Mouse (Mus musculus): ENCODE results near the gene Kcnh1. TPM values are rescaled to one million over a fixed set of nuclear protein-coding genes. Genes with fewer than 3 reads are reported as not detected.

The Kcnh1 gene
- polyA plus RNA-seq, 1 experiment from 2014 or later, result 3.5 TPM

DNA sequence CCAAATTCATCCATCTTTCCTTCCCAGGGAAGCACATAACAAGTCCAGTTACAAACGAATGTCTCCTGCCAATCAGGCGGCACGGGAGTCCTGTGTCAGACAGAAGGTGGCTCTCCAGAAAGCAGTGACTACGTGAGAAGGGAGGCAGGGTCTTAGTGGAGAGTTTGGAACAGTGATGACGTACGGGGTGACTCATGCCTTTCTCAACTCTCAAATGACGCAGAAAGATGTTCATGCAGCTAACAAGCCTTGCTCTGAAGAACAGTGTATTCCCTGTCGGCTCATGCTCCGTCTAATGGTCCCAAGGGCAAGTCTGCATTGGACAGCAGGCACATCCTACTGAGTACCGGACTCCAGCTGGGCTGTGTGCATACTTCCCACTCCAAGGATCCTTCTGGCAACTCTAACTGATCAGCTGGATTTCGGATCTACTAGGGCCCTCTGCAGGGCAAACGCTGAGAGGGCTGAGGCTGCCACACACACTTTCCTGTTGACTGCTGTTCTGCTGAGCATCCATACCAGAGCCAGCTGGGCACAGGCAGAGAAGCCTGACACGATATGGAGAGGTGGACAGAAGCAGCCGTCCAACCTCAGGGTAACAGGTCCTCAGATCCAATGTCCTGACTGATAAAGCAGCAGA lies 335.3 kb downstream of the Kcnh1 start:
- ATAC-seq, result no peak
- WGBS, result 68% methylated on average over 14 of the region's 14 CpGs

DNA sequence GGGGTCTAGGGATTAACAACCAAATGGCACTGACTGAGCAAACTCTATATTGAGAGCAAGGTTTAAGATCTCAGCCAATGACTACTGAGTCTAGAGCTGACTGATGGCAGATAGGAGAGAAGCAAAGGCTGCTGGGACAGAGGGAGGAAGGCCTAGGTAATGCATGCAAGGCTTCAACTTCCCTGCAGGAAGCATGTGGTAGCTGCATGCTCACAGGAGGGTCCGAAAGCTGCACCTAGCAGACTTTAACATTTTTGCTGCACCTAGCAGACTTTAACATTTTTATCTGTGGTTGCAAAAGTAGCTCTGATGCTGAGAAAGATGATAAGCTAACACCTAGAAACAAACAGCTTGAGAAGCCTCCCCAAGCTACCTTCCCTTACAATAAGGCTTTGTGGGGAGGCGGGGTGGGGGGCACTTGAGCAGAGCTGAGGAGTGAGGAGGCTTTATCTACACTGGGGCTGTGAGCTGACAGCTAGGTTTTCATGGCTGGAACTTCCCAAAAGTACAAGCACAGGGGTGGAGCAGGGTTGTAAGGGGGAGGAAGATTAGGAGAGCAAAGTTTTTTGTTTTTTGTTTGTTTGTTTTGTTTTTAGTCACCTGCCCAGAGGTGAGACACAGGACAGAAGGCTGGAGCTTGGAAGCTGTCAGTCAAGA lies 341.0 kb downstream of the Kcnh1 start:
- Histone ChIP-seq H3K27ac (ENCODE audit: low read depth, low read length) (no peak overlapping the region), H3K4me2 (ENCODE audit: low read length) (no peak overlapping the region), H3K4me3 (ENCODE audit: low read length) (no peak overlapping the region), H3K27me3 (replicated peaks; ENCODE audit: control insufficient read depth, insufficient read depth, low read length) (no peaks in the 10 kb centered on the region), H3K36me3 (ENCODE audit: control insufficient read depth, insufficient read depth, low read length) (no peaks in the 10 kb centered on the region), H3K4me1 (ENCODE audit: control insufficient read depth, insufficient read depth, low read depth, low read length) (no peaks in the 10 kb centered on the region), H3K9ac (ENCODE audit: low read depth, low read length) (no peak overlapping the region), H3K9me3 (ENCODE audit: control insufficient read depth, low read length) (no peaks in the 10 kb centered on the region)
- ATAC-seq, result no peak
- 70% methylated on average over 2 of the region's 2 CpGs for WGBS

More for the DNA sequence above, 335.3 kb downstream of the Kcnh1 start:
- no peak overlapping the region for H3K4me3 ChIP-seq (ENCODE audit: low read length)
- no peaks in the 10 kb centered on the region for H3K36me3 ChIP-seq (ENCODE audit: control insufficient read depth, insufficient read depth, low read length)
- H3K27ac ChIP-seq (ENCODE audit: low read depth, low read length), result no peak overlapping the region
- no peaks in the 10 kb centered on the region for H3K27me3 ChIP-seq (replicated peaks; ENCODE audit: control insufficient read depth, insufficient read depth, low read length)
- H3K4me1 ChIP-seq (ENCODE audit: control insufficient read depth, insufficient read depth, low read depth, low read length), result peaks cover 10% of the 10 kb centered on the region
- no peak overlapping the region for H3K9ac ChIP-seq (ENCODE audit: low read depth, low read length)
- no peaks in the 10 kb centered on the region for H3K9me3 ChIP-seq (ENCODE audit: control insufficient read depth, low read length)
- no peak overlapping the region for H3K4me2 ChIP-seq (ENCODE audit: low read length)

DNA sequence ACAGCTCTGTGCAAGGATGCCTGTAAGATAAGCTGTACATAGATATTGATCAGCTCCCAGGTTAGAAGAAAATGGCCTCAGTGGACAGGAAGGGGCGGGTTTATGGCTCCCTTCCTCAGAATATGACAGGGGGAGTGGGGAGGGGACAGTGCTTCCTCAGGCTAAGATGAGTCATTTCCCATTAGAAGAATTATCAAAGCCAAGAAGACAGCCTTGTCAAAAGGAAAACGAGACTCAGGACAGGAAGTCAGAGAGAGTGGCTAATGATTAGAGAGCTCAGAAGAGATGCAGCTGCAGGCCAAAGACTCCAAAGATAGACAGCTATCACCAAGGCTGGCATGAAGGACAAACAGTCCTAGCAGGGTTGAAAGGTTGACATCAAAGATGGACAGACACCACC lies 341.6 kb downstream of the Kcnh1 start:
- Histone ChIP-seq H3K36me3 (ENCODE audit: control insufficient read depth, insufficient read depth, low read length) (no peaks in the 10 kb centered on the region), H3K9me3 (ENCODE audit: control insufficient read depth, low read length) (no peaks in the 10 kb centered on the region), H3K4me3 (ENCODE audit: low read length) (no peak overlapping the region), H3K27me3 (replicated peaks; ENCODE audit: control insufficient read depth, insufficient read depth, low read length) (no peaks in the 10 kb centered on the region), H3K27ac (ENCODE audit: low read depth, low read length) (no peak overlapping the region), H3K9ac (ENCODE audit: low read depth, low read length) (no peak overlapping the region), H3K4me2 (ENCODE audit: low read length) (no peak overlapping the region), H3K4me1 (ENCODE audit: control insufficient read depth, insufficient read depth, low read depth, low read length) (no peaks in the 10 kb centered on the region)
- ATAC-seq, result no peak
- WGBS, result 77% methylated on average over 2 of the region's 2 CpGs

DNA sequence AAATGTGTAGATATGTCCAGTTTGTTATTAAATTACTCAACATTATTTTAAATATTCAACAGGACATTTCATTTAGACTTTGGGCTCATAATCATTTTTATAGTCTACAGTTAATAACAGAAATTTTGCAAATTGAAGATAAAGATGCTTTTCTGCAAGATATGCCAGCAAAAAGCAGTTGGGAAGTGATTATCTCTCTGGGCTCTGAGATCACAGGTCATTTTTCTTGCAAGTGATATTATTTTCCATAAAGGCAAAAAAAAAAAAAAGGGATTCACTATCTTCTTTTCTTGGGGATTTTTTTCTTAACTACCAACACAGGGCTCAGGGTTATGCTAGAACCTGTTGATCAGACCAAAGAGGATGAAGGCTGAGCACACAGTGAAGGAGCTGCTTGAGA lies 342.4 kb downstream of the Kcnh1 start:
- H3K36me3 ChIP-seq (ENCODE audit: control insufficient read depth, insufficient read depth, low read length), result no peaks in the 10 kb centered on the region
- no peaks in the 10 kb centered on the region for H3K27me3 ChIP-seq (replicated peaks; ENCODE audit: control insufficient read depth, insufficient read depth, low read length)
- no peaks in the 10 kb centered on the region for H3K4me1 ChIP-seq (ENCODE audit: control insufficient read depth, insufficient read depth, low read depth, low read length)
- H3K9me3 ChIP-seq (ENCODE audit: control insufficient read depth, low read length), result no peaks in the 10 kb centered on the region
- H3K4me3 ChIP-seq (ENCODE audit: low read length), result no peak overlapping the region
- H3K9ac ChIP-seq (ENCODE audit: low read depth, low read length), result no peak overlapping the region
- H3K4me2 ChIP-seq (ENCODE audit: low read length), result no peak overlapping the region
- no peak overlapping the region for H3K27ac ChIP-seq (ENCODE audit: low read depth, low read length)
- ATAC-seq, result no peak

DNA sequence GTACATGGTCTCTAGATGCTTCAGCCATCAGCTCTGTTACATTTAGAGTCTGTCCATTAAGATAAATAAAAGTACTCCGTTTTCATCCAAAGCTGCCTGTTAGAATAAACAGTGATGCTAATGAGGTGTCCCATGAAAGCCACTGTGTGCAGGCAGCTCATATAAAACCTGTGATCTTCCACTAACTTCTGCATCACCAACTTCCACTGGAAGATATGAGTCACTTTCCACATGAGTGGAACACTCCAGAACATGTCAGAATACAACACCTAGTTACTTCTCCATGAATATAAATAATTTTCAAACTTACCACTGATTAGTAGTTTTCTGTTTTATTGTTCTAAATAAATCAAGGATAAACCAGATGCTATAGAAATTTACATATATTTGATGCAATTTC lies 345.9 kb downstream of the Kcnh1 start:
- no peaks in the 10 kb centered on the region for H3K27me3 ChIP-seq (replicated peaks; ENCODE audit: control insufficient read depth, insufficient read depth, low read length)
- H3K27ac ChIP-seq (ENCODE audit: low read depth, low read length), result no peak overlapping the region
- no peaks in the 10 kb centered on the region for H3K9me3 ChIP-seq (ENCODE audit: control insufficient read depth, low read length)
- H3K4me2 ChIP-seq (ENCODE audit: low read length), result no peak overlapping the region
- no peak for ATAC-seq
- H3K4me3 ChIP-seq (ENCODE audit: low read length), result no peak overlapping the region
- no peak overlapping the region for H3K9ac ChIP-seq (ENCODE audit: low read depth, low read length)
- H3K4me1 ChIP-seq (ENCODE audit: control insufficient read depth, insufficient read depth, low read depth, low read length), result no peaks in the 10 kb centered on the region
- H3K36me3 ChIP-seq (ENCODE audit: control insufficient read depth, insufficient read depth, low read length), result no peaks in the 10 kb centered on the region
- 66% methylated on average over 1 of the region's 1 CpGs for WGBS

DNA sequence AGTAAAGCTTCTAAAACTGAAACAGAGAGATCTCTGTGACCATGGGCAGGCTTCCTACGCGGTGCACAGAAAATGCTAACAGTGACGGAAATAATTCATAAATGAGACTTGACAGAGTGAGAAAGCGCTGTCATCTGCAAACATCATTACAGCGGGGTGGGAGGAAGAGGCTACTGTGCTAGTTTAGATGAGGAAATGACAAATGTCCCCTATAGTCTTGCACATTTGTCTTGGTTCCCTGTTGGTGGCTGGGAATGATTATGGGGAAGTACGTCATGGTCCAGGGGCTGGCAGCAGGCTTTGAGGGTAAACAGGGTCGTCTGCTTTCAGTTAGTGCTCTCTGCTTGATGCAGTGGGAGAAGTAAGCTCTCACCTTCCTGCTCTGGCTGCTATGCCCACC lies 346.6 kb downstream of the Kcnh1 start:
- no peak for ATAC-seq
- Histone ChIP-seq H3K9me3 (ENCODE audit: control insufficient read depth, low read length) (no peaks in the 10 kb centered on the region), H3K27ac (ENCODE audit: low read depth, low read length) (no peak overlapping the region)

DNA sequence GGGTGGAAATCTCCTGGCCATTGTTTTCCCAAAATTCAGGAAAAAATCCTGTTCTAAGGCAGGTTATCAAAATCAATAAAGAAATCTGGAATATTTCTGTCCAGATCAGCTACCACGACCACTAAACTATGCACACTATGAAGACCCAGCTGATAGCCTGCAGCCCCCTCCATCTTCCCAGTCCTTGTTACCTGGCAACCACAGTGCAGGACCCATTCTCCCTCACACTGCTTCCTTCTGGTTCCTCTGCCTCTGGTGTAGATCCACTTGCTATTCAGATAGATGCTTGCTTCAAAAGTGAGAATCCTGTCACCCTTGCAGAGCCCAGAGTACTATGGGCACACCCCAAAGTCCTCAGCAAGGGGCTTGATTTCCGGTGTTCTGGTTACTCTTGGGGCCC lies 351.5 kb downstream of the Kcnh1 start:
- Histone ChIP-seq H3K4me3 (ENCODE audit: low read length) (no peak overlapping the region), H3K4me1 (ENCODE audit: control insufficient read depth, insufficient read depth, low read depth, low read length) (peaks cover 2% of the 10 kb centered on the region; the same call in 1 of the 2 replicates), H3K27ac (ENCODE audit: low read depth, low read length) (no peak overlapping the region), H3K27me3 (replicated peaks; ENCODE audit: control insufficient read depth, insufficient read depth, low read length) (no peaks in the 10 kb centered on the region), H3K36me3 (ENCODE audit: control insufficient read depth, insufficient read depth, low read length) (no peaks in the 10 kb centered on the region), H3K9me3 (ENCODE audit: control insufficient read depth, low read length) (no peaks in the 10 kb centered on the region), H3K9ac (ENCODE audit: low read depth, low read length) (no peak overlapping the region), H3K4me2 (ENCODE audit: low read length) (no peak overlapping the region)
- WGBS, result 61% methylated on average over 2 of the region's 2 CpGs
- no peak for ATAC-seq

More for the DNA sequence above, 346.6 kb downstream of the Kcnh1 start:
- WGBS, result 66% methylated on average over 7 of the region's 7 CpGs
- Histone ChIP-seq H3K4me2 (ENCODE audit: low read length) (no peak overlapping the region), H3K4me3 (ENCODE audit: low read length) (no peak overlapping the region), H3K36me3 (ENCODE audit: control insufficient read depth, insufficient read depth, low read length) (no peaks in the 10 kb centered on the region), H3K27me3 (replicated peaks; ENCODE audit: control insufficient read depth, insufficient read depth, low read length) (no peaks in the 10 kb centered on the region), H3K4me1 (ENCODE audit: control insufficient read depth, insufficient read depth, low read depth, low read length) (no peaks in the 10 kb centered on the region), H3K9ac (ENCODE audit: low read depth, low read length) (no peak overlapping the region)

DNA sequence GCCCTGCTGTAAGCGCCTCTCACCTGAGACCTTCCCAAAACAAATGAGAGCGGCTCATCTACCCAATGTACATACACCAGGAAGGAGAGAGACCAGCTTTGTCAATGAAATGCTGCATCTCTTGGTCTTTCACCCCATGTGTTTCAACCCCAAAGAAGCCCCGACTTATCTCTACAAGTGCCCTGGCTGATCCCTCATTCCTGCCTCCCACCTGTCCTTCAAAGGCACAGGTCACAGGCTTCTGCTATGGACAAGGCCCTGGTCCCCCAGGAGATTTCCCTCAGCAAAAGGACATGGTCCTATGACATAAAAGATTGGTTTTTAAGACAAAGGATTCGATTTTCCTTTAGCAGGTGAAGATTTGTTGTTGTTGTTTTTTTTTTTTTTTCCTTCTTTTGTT lies 353.1 kb downstream of the Kcnh1 start:
- no peak overlapping the region for H3K4me3 ChIP-seq (ENCODE audit: low read length)
- peaks cover 2% of the 10 kb centered on the region; the same call in 1 of the 2 replicates for H3K4me1 ChIP-seq (ENCODE audit: control insufficient read depth, insufficient read depth, low read depth, low read length)
- no peak overlapping the region for H3K27ac ChIP-seq (ENCODE audit: low read depth, low read length)
- no peak overlapping the region for H3K4me2 ChIP-seq (ENCODE audit: low read length)
- H3K9me3 ChIP-seq (ENCODE audit: control insufficient read depth, low read length), result no peaks in the 10 kb centered on the region
- WGBS, result 89% methylated on average over 4 of the region's 4 CpGs
- no peaks in the 10 kb centered on the region for H3K36me3 ChIP-seq (ENCODE audit: control insufficient read depth, insufficient read depth, low read length)
- no peak overlapping the region for H3K9ac ChIP-seq (ENCODE audit: low read depth, low read length)
- no peaks in the 10 kb centered on the region for H3K27me3 ChIP-seq (replicated peaks; ENCODE audit: control insufficient read depth, insufficient read depth, low read length)
- ATAC-seq, result no peak

DNA sequence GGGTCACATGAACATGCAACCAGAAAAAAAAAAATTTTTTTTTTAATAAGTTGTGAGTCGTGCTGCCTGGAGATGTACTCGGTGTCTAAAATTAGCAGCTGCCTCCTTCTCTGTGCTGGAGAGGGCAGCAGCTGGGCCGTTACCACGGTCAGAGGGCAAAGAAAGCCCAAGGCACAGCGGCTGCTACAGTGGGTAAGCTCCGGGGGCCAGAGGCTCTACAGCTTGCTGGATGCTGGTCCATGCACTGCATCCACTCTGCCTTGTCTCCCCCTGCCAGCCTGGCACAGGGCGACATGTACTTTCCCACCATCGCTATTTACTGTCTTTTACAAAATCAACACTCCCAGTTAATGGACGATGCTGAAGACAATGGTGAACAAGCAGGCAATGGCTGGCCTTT lies 353.5 kb downstream of the Kcnh1 start:
- H3K4me3 ChIP-seq (ENCODE audit: low read length), result no peak overlapping the region
- no peak for ATAC-seq
- H3K4me2 ChIP-seq (ENCODE audit: low read length), result no peak overlapping the region
- no peak overlapping the region for H3K27ac ChIP-seq (ENCODE audit: low read depth, low read length)
- H3K9me3 ChIP-seq (ENCODE audit: control insufficient read depth, low read length), result no peaks in the 10 kb centered on the region
- H3K4me1 ChIP-seq (ENCODE audit: control insufficient read depth, insufficient read depth, low read depth, low read length), result peaks cover 2% of the 10 kb centered on the region; the same call in 1 of the 2 replicates
- WGBS, result 45% methylated on average over 9 of the region's 9 CpGs
- no peaks in the 10 kb centered on the region for H3K27me3 ChIP-seq (replicated peaks; ENCODE audit: control insufficient read depth, insufficient read depth, low read length)
- no peaks in the 10 kb centered on the region for H3K36me3 ChIP-seq (ENCODE audit: control insufficient read depth, insufficient read depth, low read length)
- no peak overlapping the region for H3K9ac ChIP-seq (ENCODE audit: low read depth, low read length)
